Mouse (Mus musculus) stomach, embryonic 15.5 days (tissue): ENCODE results near the gene Actr1b. TPM values are rescaled to one million over a fixed set of nuclear protein-coding genes. Genes with fewer than 3 reads are reported as not detected.
"Not testable (repeated sequence)": the region's sequence is repeated elsewhere in the genome, so short reads cannot be mapped to it uniquely, and the experiment has no call there.

Experiments
- ATAC-seq: fragments of 200-750 bp; cut with Nextera tagmentation; 2 replicates; pipeline ENCODE4 v1.8.0; 2017; ENCODE audit warnings: low read depth, moderate number of reproducible peaks, moderate TSS enrichment; ENCODE audit not compliant: insufficient read depth, low FRiP score
- H3K27ac ChIP-seq: fragments of 300-500 bp; sonication (generic); 2 replicates; pipeline ENCODE4 v1.5.1; 2015; ENCODE audit warnings: mild to moderate bottlenecking, inconsistent platforms
- H3K27me3 ChIP-seq: fragments of 300-500 bp; sonication (generic); replicated peaks from 2 replicates; pipeline ENCODE4 v1.6.1; 2015; ENCODE audit warnings: inconsistent platforms
- H3K36me3 ChIP-seq: fragments of 300-500 bp; sonication (generic); 2 replicates; pipeline ENCODE4 v1.6.1; 2015; ENCODE audit warnings: inconsistent platforms
- H3K4me1 ChIP-seq: fragments of 300-500 bp; sonication (generic); 2 replicates; pipeline ENCODE4 v1.6.1; 2015; ENCODE audit warnings: inconsistent platforms
- H3K4me2 ChIP-seq: fragments of 300-500 bp; sonication (generic); 2 replicates; pipeline ENCODE4 v1.6.1; 2015; ENCODE audit warnings: mild to moderate bottlenecking, inconsistent platforms
- H3K4me3 ChIP-seq: fragments of 300-500 bp; sonication (generic); replicated peaks from 2 replicates; pipeline ENCODE4 v1.5.1; 2015; ENCODE audit warnings: inconsistent platforms
- H3K9ac ChIP-seq: fragments of 300-500 bp; sonication (generic); 2 replicates; pipeline ENCODE4 v1.6.1; 2015; ENCODE audit warnings: inconsistent platforms
- H3K9me3 ChIP-seq: fragments of 300-500 bp; sonication (generic); 2 replicates; pipeline ENCODE4 v1.6.1; 2016; ENCODE audit warnings: inconsistent platforms
- WGBS: fragments of 180-500 bp; shearing (Covaris S2); methylation state at CpG from one replicate; pipeline ENCODE4 v1.1.7; 2015; 5-methylcytosine and 5-hydroxymethylcytosine counted together
- polyA plus RNA-seq: library from polyadenylated mRNA; unstranded; fragments of >200 nt; fragmentation: Nextera tagmentation; extraction: Ambion mirVana; gene quantifications from 2 replicates; pipeline ENCODE4 v1.2.1, GENCODE M21; 2015

Gene Actr1b
- polyA plus RNA-seq, 1 experiment from 2014 or later: 85.4 TPM

DNA sequence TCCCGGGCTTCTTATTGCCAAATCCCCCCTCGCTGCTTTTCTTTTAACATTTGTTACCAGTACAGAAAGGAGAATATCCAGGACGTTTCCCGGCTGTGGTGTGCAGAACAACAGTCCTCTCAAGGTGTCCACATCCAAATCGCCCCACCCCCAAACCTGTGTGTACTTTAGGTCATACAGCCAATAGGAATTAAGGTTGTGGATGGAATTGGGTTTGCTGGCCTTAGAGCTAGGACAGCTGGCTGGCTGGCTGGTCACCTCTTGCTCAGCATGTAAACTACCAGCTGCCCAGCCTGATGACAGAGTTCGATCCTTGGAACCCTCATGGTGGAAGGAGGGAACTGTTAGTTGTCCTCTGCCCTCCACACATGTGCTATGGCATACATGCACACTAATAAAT is 19.4 kb downstream of the Actr1b start:
- Histone ChIP-seq H3K4me1 (peaks cover 4% of the 10 kb centered on the region), H3K4me2 (no peak overlapping the region), H3K27ac (no peak overlapping the region), H3K9ac (no peak overlapping the region), H3K27me3 (no peaks in the 10 kb centered on the region), H3K9me3 (no peaks in the 10 kb centered on the region), H3K4me3 (no peak overlapping the region), H3K36me3 (peaks cover 15% of the 10 kb centered on the region)
- 78% methylated on average over 6 of the region's 6 CpGs for WGBS
- ATAC-seq: no peak

DNA sequence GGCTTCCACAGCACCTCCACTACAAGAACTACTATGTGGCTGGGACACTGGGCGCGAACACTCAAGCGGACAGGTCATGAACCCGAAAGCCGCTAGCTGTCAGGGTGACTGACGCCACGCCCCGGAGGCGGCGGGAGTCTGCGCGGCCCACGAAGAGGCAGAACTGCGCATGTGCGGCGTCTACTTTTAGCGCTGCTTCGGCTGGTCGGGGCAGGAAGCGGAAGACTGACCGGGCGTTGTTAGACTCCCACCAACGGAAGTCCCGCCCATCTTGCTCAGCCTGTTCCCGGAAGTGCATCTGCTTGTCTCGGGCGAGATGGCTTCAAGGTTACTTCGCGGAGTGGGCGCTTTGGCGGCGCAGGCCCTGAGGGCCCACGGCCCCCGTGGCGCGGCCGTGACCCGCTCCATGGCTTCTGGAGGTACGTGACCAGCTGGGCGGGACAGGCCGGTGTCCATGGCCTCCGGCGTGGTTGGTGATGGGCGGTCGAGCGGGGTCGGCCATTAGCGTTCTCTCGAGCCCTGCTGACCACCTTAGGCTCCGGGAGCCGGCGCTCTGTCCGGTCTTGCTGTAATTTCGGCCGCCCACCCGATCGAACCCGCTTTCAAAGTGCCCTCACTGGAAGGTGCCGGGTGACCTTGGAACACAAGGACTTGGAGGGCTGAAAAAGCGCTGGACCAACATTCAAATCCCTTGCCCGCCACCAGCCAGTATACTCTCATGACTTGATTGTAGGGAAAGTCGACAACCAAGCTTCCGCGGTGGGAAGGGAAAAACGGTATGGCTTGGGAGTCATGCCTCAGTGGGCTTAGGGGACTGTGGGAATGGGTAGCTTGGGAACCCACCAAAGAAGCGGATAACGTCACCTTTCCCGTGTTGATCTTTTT is 22.7 kb downstream of the Actr1b start, which contains the start of gene Cox5b:
Gene Cox5b, plus strand, starts transcription at position 179 of the 885 bp plus-strand sequence.
- WGBS: under 1% methylated on average over 68 of the region's 68 CpGs
- ATAC-seq: peak; percentile 96
- Histone ChIP-seq H3K27me3 (no peaks in the 10 kb centered on the region), H3K9ac (peak within 1 kb of the TSS; percentile 88), H3K4me1 (peaks cover 4% of the 10 kb centered on the region), H3K27ac (0 out of 2 replicates have a peak within 1 kb of the TSS, but pooled peaks have one; percentile 23), H3K4me2 (peak within 1 kb of the TSS; percentile 83), H3K9me3 (no peaks in the 10 kb centered on the region), H3K4me3 (peak within 1 kb of the TSS; percentile 88), H3K36me3 (0 out of 2 replicates have a peak, but pooled peaks cover 9% of the 10 kb centered on the region)

DNA sequence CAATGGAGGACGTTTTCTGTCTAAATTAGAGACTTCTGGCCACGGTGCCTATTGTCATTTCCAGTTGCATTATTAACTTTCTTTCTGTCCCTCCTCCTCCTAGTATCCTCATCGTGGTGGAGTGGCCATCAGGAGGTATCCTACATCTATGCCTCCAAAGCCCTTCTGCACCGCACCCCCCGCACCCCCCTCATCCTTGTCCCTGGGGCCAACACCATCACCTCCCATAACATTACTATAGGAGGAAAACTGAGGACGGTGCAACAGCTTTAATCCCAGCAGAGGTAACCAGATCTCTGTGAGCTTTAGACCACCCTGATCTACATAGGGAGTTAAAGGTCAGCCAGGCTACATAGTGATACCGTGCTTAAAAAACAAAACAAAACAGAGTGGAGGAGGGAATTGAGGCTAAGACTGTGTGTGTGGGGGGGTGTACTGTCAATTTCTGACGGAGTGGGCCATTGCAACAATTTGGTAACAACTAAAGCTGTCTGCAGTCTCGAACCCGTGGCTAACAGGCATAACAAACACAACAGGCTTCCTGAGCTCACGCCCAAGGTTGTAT is 23.5 kb downstream of the Actr1b start:
- 0 out of 2 replicates have a peak, but pooled peaks cover 9% of the 10 kb centered on the region for H3K36me3 ChIP-seq
- H3K27me3 ChIP-seq: no peaks in the 10 kb centered on the region
- 0 out of 2 replicates have a peak, but pooled peaks have one; percentile 1 for ATAC-seq
- H3K9me3 ChIP-seq: no peaks in the 10 kb centered on the region
- H3K4me2 ChIP-seq: peak overlapping the region; percentile 54
- no peak overlapping the region for H3K27ac ChIP-seq
- 62% methylated on average over 11 of the region's 11 CpGs for WGBS
- H3K4me1 ChIP-seq: peaks cover 4% of the 10 kb centered on the region
- no peak overlapping the region for H3K9ac ChIP-seq
- peak overlapping the region; percentile 88 for H3K4me3 ChIP-seq

DNA sequence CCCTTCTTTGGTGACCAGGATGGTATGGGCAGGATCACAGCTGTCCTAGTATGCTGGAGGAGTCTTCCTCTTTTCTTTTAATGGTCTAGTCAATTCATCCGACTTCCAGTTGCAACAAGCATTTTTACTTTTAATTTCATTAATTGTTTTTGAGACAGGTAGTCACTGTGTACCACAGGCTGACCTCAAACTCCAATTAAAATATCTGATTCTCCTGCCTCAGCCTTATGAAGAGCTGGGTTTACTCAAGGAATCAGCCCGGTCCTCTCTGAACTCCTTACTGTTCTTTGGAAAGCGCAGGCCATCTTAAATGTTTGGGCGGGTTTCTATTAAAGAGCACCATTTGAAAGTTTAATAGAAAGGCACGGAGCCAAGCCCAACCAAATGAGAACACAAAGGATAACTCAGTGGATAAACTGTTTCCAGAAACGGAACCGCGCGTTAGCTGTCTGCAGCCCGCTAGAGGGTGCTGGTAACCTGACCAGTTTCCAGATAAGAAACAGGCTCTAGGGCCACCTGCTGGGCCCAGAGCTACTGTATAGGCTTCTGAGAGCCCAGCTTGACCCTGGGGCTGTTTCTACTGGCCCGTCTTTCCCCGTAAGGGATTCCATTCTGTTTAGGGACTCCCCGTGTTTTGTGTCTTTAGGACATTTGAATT is 30.3 kb downstream of the Actr1b start:
- H3K36me3 ChIP-seq: no peaks in the 10 kb centered on the region
- ATAC-seq: peak; percentile 80; the same call in 1 of the 2 replicates
- no peak overlapping the region for H3K9ac ChIP-seq
- WGBS: 9% methylated on average over 13 of the region's 13 CpGs
- no peaks in the 10 kb centered on the region for H3K27me3 ChIP-seq
- H3K4me3 ChIP-seq: no peak overlapping the region
- peaks cover 2% of the 10 kb centered on the region; the same call in 1 of the 2 replicates for H3K4me1 ChIP-seq
- H3K9me3 ChIP-seq: no peaks in the 10 kb centered on the region
- H3K4me2 ChIP-seq: no peak overlapping the region
- no peak overlapping the region for H3K27ac ChIP-seq

DNA sequence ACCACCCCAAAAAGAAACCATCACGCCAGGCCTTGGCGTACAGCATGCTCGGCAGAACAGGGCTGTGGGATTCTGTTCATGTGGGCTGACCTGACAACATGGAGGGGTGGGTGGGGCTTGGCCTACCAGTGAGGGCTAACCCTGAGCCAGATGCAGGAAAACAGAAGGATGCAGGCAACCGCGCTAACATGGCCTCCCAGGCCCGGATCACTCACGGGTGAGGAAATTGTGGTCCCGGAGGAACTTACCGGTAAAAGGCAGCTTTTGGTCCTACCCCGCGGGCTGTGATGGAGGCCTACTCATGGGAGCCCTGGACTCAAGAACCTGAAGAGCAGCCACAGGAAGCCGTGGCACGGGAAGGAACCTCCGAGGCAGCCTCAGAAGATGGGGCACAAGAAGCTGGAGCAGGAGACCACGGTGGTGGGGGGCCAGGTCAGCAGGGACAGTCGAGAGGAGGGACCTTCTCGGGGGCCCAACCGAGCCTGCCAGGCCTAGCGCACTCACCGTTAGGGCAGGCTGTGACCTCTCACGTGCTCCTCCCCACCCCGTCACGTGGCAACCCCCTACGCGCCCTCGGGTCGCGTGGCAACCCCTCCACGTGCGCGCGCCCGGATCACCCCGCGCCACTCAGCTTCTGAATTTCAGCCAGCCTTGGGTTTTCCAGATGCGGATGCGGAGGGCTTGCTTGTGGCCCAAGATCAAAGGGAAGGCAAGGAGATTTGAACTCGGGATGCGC is 31.4 kb downstream of the Actr1b start, which contains the start of gene Fam178b:
Gene Fam178b, minus strand, starts transcription at position 564 of the 736 bp plus-strand sequence.
- WGBS: 91% methylated on average over 39 of the region's 39 CpGs
- no peaks in the 10 kb centered on the region for H3K36me3 ChIP-seq
- ATAC-seq: no peak
- H3K27ac ChIP-seq: no peak within 1 kb of the TSS
- H3K4me2 ChIP-seq: no peak within 1 kb of the TSS
- H3K4me3 ChIP-seq: no peak within 1 kb of the TSS
- H3K4me1 ChIP-seq: peaks cover 2% of the 10 kb centered on the region; the same call in 1 of the 2 replicates
- H3K27me3 ChIP-seq: no peaks in the 10 kb centered on the region
- no peak within 1 kb of the TSS for H3K9ac ChIP-seq
- H3K9me3 ChIP-seq: no peaks in the 10 kb centered on the region

DNA sequence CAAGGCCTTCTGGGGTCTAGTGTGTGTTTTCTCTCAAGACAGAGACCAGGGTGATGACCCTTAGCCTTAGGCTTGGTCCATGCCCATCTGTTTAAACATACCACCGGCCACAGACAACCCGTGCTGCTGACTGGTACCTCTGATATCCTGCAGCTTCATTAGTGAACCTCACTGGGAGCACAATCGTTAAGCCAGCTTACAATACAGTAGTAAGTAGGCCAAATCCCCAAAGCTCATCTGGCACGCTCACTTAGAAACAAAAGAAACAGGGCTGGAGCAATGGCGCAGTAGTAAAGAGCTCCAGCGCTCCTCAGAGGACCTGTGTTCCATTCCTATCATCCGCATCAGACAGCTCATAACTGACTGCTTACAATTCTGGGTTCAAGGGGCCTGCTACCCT is 33.3 kb downstream of the Actr1b start:
- H3K4me3 ChIP-seq: no peak overlapping the region
- no peak overlapping the region for H3K9ac ChIP-seq
- H3K27ac ChIP-seq: no peak overlapping the region
- no peaks in the 10 kb centered on the region for H3K36me3 ChIP-seq
- H3K9me3 ChIP-seq: no peaks in the 10 kb centered on the region
- peaks cover 2% of the 10 kb centered on the region; the same call in 1 of the 2 replicates for H3K4me1 ChIP-seq
- ATAC-seq: no peak
- no peak overlapping the region for H3K4me2 ChIP-seq
- WGBS: 78% methylated on average over 7 of the region's 7 CpGs
- no peaks in the 10 kb centered on the region for H3K27me3 ChIP-seq

DNA sequence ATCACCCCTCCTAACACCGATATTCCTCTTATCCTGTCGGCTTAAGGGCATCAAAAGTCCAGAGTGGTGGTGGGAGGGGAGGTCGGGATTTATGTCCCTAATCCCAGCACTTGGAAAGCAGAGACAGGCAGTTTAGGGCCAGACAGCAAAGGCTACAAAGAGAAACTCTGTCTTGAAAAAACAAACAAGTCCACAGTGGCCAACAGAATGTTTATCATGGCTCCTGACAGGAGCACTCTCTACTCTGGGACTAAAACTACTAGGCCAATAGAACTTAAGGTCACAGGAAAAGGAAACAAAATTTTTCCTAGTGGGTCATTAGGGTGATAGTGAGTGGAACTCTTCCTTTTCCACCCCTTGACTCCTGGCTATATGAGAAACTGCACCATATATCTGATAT is 39.3 kb downstream of the Actr1b start:
- no peak overlapping the region for H3K9ac ChIP-seq
- H3K27me3 ChIP-seq: no peaks in the 10 kb centered on the region
- no peak overlapping the region for H3K4me2 ChIP-seq
- ATAC-seq: no peak
- no peaks in the 10 kb centered on the region for H3K9me3 ChIP-seq
- H3K4me3 ChIP-seq: no peak overlapping the region
- WGBS: 34% methylated on average over 3 of the region's 3 CpGs
- H3K36me3 ChIP-seq: no peaks in the 10 kb centered on the region
- no peaks in the 10 kb centered on the region for H3K4me1 ChIP-seq
- H3K27ac ChIP-seq: no peak overlapping the region

DNA sequence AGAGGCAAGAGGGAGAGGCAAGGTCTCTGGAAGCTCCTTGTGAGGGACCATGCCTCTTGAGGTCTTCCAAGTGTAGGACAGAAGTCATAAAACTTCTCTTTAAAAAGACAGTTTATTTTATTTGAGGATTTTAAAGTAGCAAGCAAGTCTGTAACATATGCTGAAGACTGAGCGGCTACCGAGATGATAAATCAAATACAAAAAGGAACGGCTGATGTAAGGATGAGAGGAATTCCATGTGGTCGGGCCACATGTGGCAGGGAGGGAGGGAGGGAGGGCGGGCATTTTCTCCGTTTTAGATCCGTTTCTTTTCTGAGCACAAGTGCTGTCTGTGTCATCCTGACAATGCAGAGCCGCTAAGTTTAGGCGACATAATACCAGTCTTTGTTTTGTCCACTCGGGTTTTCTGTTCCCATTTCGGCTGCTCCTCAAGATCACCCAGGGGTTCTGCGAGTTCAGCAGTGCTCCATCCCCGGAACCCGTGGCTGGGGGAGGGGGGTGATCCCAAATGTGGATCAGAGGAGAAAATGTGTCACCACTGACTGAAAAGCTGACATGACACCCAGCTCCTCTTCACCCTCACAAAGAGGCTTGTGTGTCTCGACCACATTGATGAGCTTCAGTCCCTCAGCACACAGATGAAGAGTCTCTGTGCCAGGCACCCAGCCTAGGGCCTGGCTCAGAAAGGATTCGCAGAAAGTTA is 41.4 kb downstream of the Actr1b start:
- WGBS: 45% methylated on average over 16 of the region's 16 CpGs
- Histone ChIP-seq H3K4me2 (no peak overlapping the region), H3K27ac (no peak overlapping the region), H3K4me3 (no peak overlapping the region), H3K36me3 (no peaks in the 10 kb centered on the region), H3K4me1 (no peaks in the 10 kb centered on the region), H3K9ac (no peak overlapping the region), H3K27me3 (no peaks in the 10 kb centered on the region), H3K9me3 (no peaks in the 10 kb centered on the region)
- no peak for ATAC-seq

DNA sequence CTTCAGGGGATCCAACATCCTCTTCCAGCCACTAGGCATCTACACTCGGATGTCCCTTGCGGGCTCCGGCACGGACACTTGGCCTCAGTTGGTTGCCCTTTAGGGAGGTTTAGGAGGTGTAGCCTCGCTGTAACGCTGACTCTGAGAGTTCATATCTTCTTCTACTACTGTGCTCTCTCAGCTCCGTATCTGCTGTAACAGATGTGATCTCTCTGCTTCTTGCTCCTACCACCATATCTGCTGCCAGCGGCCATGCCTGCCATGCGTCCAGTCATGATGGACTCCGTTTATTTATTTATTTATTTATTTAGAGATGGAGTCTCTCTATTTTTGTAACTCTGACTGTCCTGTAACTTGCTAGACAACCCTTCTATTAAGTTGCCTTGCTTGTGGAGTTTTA is 43.0 kb downstream of the Actr1b start:
- ATAC-seq: no peak
- no peak overlapping the region for H3K4me3 ChIP-seq
- H3K9me3 ChIP-seq: no peaks in the 10 kb centered on the region
- no peaks in the 10 kb centered on the region for H3K27me3 ChIP-seq
- WGBS: 88% methylated on average over 10 of the region's 10 CpGs
- H3K27ac ChIP-seq: no peak overlapping the region
- H3K36me3 ChIP-seq: no peaks in the 10 kb centered on the region
- no peaks in the 10 kb centered on the region for H3K4me1 ChIP-seq
- H3K9ac ChIP-seq: no peak overlapping the region
- no peak overlapping the region for H3K4me2 ChIP-seq

DNA sequence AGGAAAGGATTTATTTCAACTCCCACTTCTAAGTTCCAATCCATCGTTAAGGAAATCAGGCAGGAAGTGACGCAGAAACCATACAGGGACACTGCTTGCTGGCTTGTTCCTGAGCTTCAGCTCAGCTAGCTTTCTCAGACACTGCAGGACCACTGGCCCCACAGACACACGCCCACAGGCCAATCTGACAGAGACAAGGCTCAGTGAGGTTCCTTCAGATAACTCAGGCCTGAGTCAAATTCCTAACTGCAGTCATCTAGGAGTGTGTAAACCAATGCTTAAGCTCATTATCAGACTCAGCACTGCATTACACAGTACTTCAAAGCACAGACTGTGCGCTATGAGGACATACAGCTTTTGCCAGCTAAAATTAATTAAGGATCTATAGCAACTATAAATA is 44.0 kb downstream of the Actr1b start:
- H3K9me3 ChIP-seq: no peaks in the 10 kb centered on the region
- H3K4me1 ChIP-seq: no peaks in the 10 kb centered on the region
- no peaks in the 10 kb centered on the region for H3K36me3 ChIP-seq
- peak; percentile 63; the same call in 1 of the 2 replicates for ATAC-seq
- 63% methylated on average over 4 of the region's 4 CpGs for WGBS
- no peak overlapping the region for H3K4me3 ChIP-seq
- no peak overlapping the region for H3K4me2 ChIP-seq
- no peaks in the 10 kb centered on the region for H3K27me3 ChIP-seq
- H3K27ac ChIP-seq: no peak overlapping the region
- H3K9ac ChIP-seq: no peak overlapping the region

DNA sequence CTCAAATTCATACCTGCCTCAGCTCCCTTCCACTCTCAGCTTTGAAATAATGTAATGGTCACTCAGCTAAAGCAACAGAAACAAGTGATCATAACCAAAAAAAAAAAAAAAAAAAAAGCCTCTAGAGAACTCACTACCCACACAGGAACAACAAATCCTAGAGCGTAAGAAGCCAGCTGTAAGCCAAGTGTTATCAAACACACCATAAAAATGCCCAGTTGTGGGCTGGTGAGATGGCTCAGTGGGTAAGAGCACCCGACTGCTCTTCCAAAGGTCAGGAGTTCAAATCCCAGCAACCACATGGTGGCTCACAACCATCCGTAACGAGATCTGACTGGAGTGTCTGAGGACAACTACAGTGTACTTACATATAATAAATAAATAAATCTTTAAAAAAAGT is 46.2 kb downstream of the Actr1b start:
- not testable (repeated sequence) for H3K9me3 ChIP-seq, H3K4me2 ChIP-seq, H3K27me3 ChIP-seq, ATAC-seq, H3K36me3 ChIP-seq, H3K9ac ChIP-seq, H3K4me1 ChIP-seq, H3K27ac ChIP-seq, H3K4me3 ChIP-seq
- WGBS: 75% methylated on average over 4 of the region's 4 CpGs
